30 mouse cellular contexts compared by ENCODE assay signal in genomic region chr1:38883766-38884165, GRCm38 (mm10). TPM values are rescaled to one million over a fixed set of nuclear protein-coding genes. Genes with fewer than 3 reads are reported as not detected.
A peak's percentile ranks its signal among the peaks of the same experiment; 100 is the strongest.
DNase-seq lines count a peak whose midpoint lies in the region; ATAC-seq lines count a peak whose summit lies in the region.
"Had no signal": no experiment of that assay in that cellular context is flagged by ENCODE, and none has a peak within 500 bp of the region (broad histone marks: within the 10 kb centered on the region; RNA-seq: fewer than 3 reads in every experiment).

No protein-coding gene starts in this region.

- intact Hi-C loops in heart, postnatal 36 days (cut with DNase I): no loop called here

- no peak overlapping the region for H3K9ac ChIP-seq in heart, embryonic 16.5 days (ENCODE audit: low read length)
- H3K9ac ChIP-seq: embryonic facial prominence, embryonic 12.5 days; forebrain, postnatal 0 days; hindbrain, embryonic 15.5 days; liver, embryonic 12.5 days; lung, embryonic 15.5 days; midbrain, embryonic 13.5 days; stomach, embryonic 15.5 days had no signal

- 62% methylated on average over 9 of the region's 9 CpGs for WGBS in heart, embryonic 16.5 days

- 0 out of 2 replicates have a peak, but pooled peaks have one; percentile 38 for ATAC-seq in heart, embryonic 16.5 days (replicated peaks; ENCODE audit: extremely low read depth, insufficient read depth, low FRiP score)
- peak; percentile 85 for ATAC-seq in CD4-positive, CD25-positive, alpha-beta regulatory T cell, adult 4 months
- ATAC-seq in activated CD4-positive, CD25-positive, alpha-beta regulatory T cell, adult 4 months: peak; percentile 89
- no peak for ATAC-seq in erythroid progenitor cell, adult 5-6 weeks (replicated peaks; ENCODE audit: low FRiP score, poor library complexity, severe bottlenecking)
- ATAC-seq: forebrain, postnatal 0 days; liver, embryonic 12.5 days; midbrain, embryonic 13.5 days had no signal

- no peaks in the 10 kb centered on the region for H3K36me3 ChIP-seq in heart, embryonic 16.5 days (ENCODE audit: control insufficient read depth, insufficient read depth)
- H3K36me3 ChIP-seq: embryonic facial prominence, embryonic 12.5 days; liver, embryonic 12.5 days; lung, embryonic 15.5 days; stomach, embryonic 15.5 days had no signal

- H3K9me3 ChIP-seq in heart, embryonic 16.5 days (replicated peaks; ENCODE audit: control insufficient read depth, low read length): 0 out of 2 replicates have a peak, but pooled peaks cover 2% of the 10 kb centered on the region
- H3K9me3 ChIP-seq: embryonic facial prominence, embryonic 12.5 days; hindbrain, embryonic 15.5 days; liver, embryonic 12.5 days; lung, embryonic 15.5 days; midbrain, embryonic 13.5 days; stomach, embryonic 15.5 days had no signal

- no peak overlapping the region for H3K27ac ChIP-seq in heart, embryonic 16.5 days (ENCODE audit: low read length)
- H3K27ac ChIP-seq: embryonic facial prominence, embryonic 12.5 days; hindbrain, embryonic 15.5 days; liver, embryonic 12.5 days; lung, embryonic 15.5 days; midbrain, embryonic 13.5 days; stomach, embryonic 15.5 days had no signal

- H3K4me3 ChIP-seq in heart, embryonic 16.5 days (ENCODE audit: low read length): no peak overlapping the region
- H3K4me3 ChIP-seq: embryonic facial prominence, embryonic 12.5 days; hindbrain, embryonic 15.5 days; liver, embryonic 12.5 days; lung, embryonic 15.5 days; midbrain, embryonic 13.5 days; myocyte; stomach, embryonic 15.5 days had no signal

- H3K4me2 ChIP-seq in heart, embryonic 16.5 days (ENCODE audit: low read depth, low read length): no peak overlapping the region
- H3K4me2 ChIP-seq: embryonic facial prominence, embryonic 12.5 days; hindbrain, embryonic 15.5 days; liver, embryonic 12.5 days; lung, embryonic 15.5 days; midbrain, embryonic 13.5 days; stomach, embryonic 15.5 days had no signal

- DNase-seq in heart, postnatal 36 days: no peak
- peak; percentile 60 to 76 for DNase-seq in thymus, postnatal 10 days (ENCODE audit: low spot score in 2 of 2)
- DNase-seq in Muller cell, postnatal 12 days (ENCODE audit: inconsistent ontology term): no peak
- no peak for DNase-seq in adrenal gland, postnatal 25 days
- DNase-seq: adrenal gland, postnatal 36 days; forebrain, postnatal 0 days; gastrocnemius, postnatal 36 days; kidney, adult 11 months; kidney, postnatal 25 days; layer of hippocampus, adult 9-11 months; retina, postnatal 1 day had no signal

- no peaks in the 10 kb centered on the region for H3K4me1 ChIP-seq in heart, embryonic 16.5 days (ENCODE audit: control insufficient read depth, insufficient read depth, low read length)
- H3K4me1 ChIP-seq: hindbrain, embryonic 15.5 days; liver, embryonic 12.5 days; lung, embryonic 15.5 days; midbrain, embryonic 13.5 days; stomach, embryonic 15.5 days had no signal

- no peaks in the 10 kb centered on the region for H3K27me3 ChIP-seq in heart, embryonic 16.5 days (ENCODE audit: control insufficient read depth, insufficient read depth, low read length)
- H3K27me3 ChIP-seq: embryonic facial prominence, embryonic 12.5 days; hindbrain, embryonic 15.5 days; liver, embryonic 12.5 days; lung, embryonic 15.5 days; midbrain, embryonic 13.5 days; stomach, embryonic 15.5 days had no signal

RNA-seq across cellular contexts. Expression of gene Chst10, which starts 14.2 kb away (rescaled TPM):
- polyA plus RNA-seq in heart, embryonic 16.5 days (2015; fragmentation: Nextera tagmentation; extraction: Ambion mirVana): 0.90 and 1.4 TPM in 2 replicates
- total RNA-seq in heart, postnatal 36 days (2021): under 1 TPM; 0.27 to 0.28 TPM
- polyA plus RNA-seq in CD4-positive, CD25-positive, alpha-beta regulatory T cell, adult 4 months (2017; shearing (Covaris generic)): 10 to 100 TPM; 22.2 to 27.2 TPM
- polyA plus RNA-seq in activated CD4-positive, CD25-positive, alpha-beta regulatory T cell, adult 4 months (2017; shearing (Covaris generic)): 10 to 100 TPM; 21.9 to 32.7 TPM
- total RNA-seq in erythroid progenitor cell, adult 5-6 weeks (2015; ENCODE audit: low replicate concordance): 24.1 and 38.1 TPM in 2 replicates
- 27.5 and 37.8 TPM in 2 replicates for total RNA-seq in erythroid progenitor cell, adult 5-6 weeks (2017; ENCODE audit: low replicate concordance)
- total RNA-seq in adrenal gland, postnatal 25 days (2021): 1.5 and 1.9 TPM in 2 replicates
- polyA plus RNA-seq: myocyte had no signal

RNA-seq across cellular contexts. Expression of gene Lonrf2, which starts 47.3 kb away (rescaled TPM):
- 0.34 and 0.74 TPM in 2 replicates for polyA plus RNA-seq in heart, embryonic 16.5 days (2015; fragmentation: Nextera tagmentation; extraction: Ambion mirVana)
- 1 to 10 TPM; 2.5 to 3.6 TPM for total RNA-seq in heart, postnatal 36 days (2021)
- not detected for polyA plus RNA-seq in CD4-positive, CD25-positive, alpha-beta regulatory T cell, adult 4 months (2017; shearing (Covaris generic))
- polyA plus RNA-seq in activated CD4-positive, CD25-positive, alpha-beta regulatory T cell, adult 4 months (2017; shearing (Covaris generic)): not detected
- 1.1 TPM in 1 of 2 replicates, not detected in the other for total RNA-seq in erythroid progenitor cell, adult 5-6 weeks (2015; ENCODE audit: low replicate concordance)
- under 0.01 and 0.26 TPM in 2 replicates for total RNA-seq in erythroid progenitor cell, adult 5-6 weeks (2017; ENCODE audit: low replicate concordance)
- 5.7 and 7.8 TPM in 2 replicates for total RNA-seq in adrenal gland, postnatal 25 days (2021)
- total RNA-seq: neutrophil, adult 5-6 weeks had no signal
- polyA plus RNA-seq: myocyte had no signal

RNA-seq across cellular contexts. Expression of gene Nms, which starts 55.2 kb away (rescaled TPM):
- not detected in 2 replicates for polyA plus RNA-seq in heart, embryonic 16.5 days (2015; fragmentation: Nextera tagmentation; extraction: Ambion mirVana)
- not detected for total RNA-seq in heart, postnatal 36 days (2021)
- polyA plus RNA-seq in CD4-positive, CD25-positive, alpha-beta regulatory T cell, adult 4 months (2017; shearing (Covaris generic)): not detected
- polyA plus RNA-seq in activated CD4-positive, CD25-positive, alpha-beta regulatory T cell, adult 4 months (2017; shearing (Covaris generic)): not detected
- not detected in 2 replicates for total RNA-seq in erythroid progenitor cell, adult 5-6 weeks (2015; ENCODE audit: low replicate concordance)
- total RNA-seq in erythroid progenitor cell, adult 5-6 weeks (2017; ENCODE audit: low replicate concordance): not detected in 2 replicates
- not detected in 2 replicates for total RNA-seq in adrenal gland, postnatal 25 days (2021)
- total RNA-seq: adrenal gland, postnatal 36 days; common myeloid progenitor, adult 5-6 weeks; ES-E14; gastrocnemius, postnatal 36 days; left cerebral cortex, adult 8-10 months; neutrophil, adult 5-6 weeks had no signal
- polyA plus RNA-seq: cerebellum, adult 2 months; embryonic facial prominence, embryonic 12.5 days; heart, embryonic 14.5 days; limb, embryonic 11.5 days; liver, embryonic 12.5 days; lung, embryonic 15.5 days; myocyte; spleen, adult 2 months; stomach, embryonic 15.5 days had no signal

Comparison
In these comparisons a context has a peak if more than half of its experiments do, and no peak if none do; other contexts are left out.
1. DNase-seq: peak in thymus, postnatal 10 days (2 of 2); none in heart, postnatal 36 days (0 of 2), Muller cell, postnatal 12 days (single experiment) and adrenal gland, postnatal 25 days (single experiment).